Mouse (Mus musculus) 3134 (cell line): ENCODE data around the gene Rab44.
"Not testable (repeated sequence)": the region's sequence is repeated elsewhere in the genome, so short reads cannot be mapped to it uniquely, and the experiment has no call there.

ENCODE experiments used
- DNase-seq: peaks from one replicate; pipeline ENCODE4 v3.0.0-alpha.2; 2011; ENCODE audit warnings: low spot score; ENCODE audit not compliant: insufficient read length; ENCODE audit errors: extremely low read depth

Rab44 gene

DNA sequence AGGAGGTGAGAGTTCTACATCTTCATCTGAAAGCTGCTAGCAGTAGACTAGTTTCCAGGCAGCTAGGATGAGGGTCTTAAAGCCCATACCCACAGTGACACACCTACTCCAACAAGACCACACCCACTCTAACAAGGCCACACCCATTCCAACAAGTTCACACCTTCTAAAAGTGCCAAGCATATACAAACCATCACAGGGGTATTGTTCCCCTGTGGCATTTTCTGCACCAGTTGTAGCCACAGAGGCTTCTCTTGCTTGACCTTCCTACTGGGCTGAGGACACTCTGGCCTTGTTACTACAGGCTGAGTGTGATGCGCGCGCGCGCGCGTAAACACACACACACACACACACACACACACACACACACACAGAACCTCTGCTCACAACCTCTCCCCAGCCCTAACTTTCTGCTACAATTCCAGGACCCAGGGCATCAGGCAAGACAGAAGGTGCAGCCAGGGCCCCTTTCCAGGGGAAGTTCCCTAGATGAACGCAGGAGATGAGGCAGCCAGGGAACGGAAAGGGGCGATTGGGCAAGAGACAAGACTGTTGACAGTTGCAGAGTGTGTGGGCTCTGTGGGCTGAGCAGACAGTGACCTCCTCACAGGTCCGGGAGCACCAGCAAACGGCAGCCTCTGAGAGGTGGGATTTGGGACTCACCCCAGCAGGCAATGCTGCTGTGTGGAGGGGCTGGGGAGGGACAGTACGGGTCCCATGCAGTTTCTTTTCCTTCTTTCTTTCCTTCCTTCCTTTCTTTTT, at the start of gene Rab44:
TSS of gene Rab44 (plus strand) at position 555 of the 762 bp plus-strand sequence.
- DNase-seq: no peak

- no peak for DNase-seq
Measured at GRCm38 (mm10) chr17:29065245-29065940, 48.6 kb upstream of the Rab44 start.

DNA sequence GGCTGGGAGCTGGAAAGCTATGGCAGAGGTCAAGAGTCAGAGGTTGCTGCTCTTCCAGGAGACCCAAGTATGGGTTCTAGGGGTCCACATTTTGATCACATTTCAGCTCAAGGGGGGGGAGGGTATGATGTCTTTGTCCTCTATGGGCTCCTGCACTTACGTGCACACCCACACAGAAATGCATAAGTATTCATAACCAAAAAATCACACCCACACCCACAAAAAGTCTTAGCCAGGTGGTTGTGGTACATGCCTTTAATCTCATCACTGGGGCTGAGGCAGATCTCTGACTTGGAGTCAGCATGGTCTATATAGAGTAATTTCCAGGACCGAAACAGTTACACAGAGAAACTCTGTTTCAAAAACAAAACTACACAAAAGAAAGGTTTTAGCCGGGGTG, 48.0 kb upstream of the Rab44 start:
- no peak for DNase-seq

GRCm38 (mm10) chr17:29067416-29067815, 46.5 kb upstream of the Rab44 start:
- DNase-seq: not testable (repeated sequence)

DNA sequence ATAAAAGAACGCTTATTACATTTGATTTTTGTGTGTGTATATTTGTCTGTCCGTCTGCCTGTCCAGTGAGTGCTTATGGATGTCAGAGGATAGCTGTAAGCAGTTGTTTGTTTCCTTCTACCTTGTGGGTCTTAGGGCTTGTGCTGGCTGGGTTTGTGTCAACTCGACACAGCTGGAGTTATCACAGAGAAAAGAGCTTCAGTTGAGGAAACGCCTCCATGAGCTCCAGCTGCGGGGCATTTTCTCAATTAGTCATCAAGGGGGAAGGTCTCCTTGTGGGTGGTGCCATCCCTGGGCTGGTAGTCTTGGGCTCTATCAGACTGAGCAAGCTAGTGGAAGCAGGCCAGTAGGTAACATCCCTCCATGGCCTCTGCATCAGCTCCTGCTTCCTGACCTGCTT, 46.1 kb upstream of the Rab44 start:
- DNase-seq: no peak

DNA sequence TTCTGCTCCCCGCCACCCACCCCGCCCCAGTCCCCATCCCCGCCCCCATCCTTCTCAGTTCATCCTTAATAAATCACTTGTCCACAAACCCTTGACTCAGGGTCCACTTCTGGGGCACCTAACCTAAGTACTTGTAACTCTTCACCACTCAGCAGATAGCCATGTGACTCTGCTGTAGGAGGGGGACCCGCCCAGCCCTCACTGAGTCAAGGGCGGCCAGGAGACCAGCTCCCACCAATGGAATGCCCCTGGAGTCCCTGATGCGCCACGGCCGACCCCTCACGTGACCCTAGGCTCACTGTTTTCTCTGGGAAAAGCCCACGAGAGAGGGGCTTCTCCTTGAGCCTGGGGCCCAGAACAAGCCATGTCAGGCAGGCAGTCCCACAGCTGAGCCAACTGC, 44.9 kb upstream of the Rab44 start:
- DNase-seq: no peak

DNA sequence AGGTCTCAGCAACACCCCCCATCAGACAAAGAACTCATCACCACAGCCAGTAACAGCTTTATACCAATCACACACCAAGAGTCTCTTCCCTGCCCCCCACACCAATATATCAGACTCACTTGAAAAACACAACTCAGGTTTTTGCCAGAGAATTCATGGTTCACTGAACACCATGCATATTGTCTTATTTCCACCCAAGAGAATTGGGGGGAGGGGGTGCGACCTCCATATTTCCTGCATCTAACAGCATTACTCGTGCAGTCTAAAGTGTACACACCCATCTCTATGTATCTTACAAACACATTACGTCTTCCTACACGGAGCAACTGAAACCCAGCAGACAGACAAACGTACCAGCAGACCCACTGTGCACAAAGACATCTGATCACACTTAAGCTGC, 42.1 kb upstream of the Rab44 start:
- no peak for DNase-seq

DNA sequence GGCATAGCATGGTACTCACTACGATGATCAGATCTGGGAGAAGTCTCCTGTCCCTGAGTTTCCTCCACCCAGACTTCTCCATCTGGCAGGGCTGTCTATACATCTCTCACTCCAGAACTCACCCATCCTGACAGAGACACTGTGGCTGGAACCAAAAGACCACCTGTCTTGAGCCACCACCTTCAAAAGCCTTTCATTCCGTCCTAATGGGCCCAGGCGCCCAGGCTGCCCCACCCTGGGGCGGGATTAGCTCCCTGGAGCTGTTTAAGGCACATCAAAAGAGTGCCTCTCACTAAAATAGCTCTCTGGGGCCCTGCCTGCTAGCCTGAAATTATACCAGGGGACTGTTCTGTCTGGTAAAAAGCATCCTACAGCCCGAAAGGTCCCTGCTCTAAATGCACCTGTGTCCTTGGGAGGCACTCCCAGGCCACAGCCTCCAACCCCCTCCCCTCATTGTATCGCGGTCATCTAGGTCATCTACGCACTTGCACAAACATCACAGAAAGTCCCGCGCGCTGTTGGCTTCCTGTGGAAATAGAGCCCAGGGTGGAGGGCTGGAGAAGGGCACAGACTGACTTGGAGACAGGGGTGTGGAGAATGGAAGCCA, 41.1 kb upstream of the Rab44 start:
- no peak for DNase-seq

DNA sequence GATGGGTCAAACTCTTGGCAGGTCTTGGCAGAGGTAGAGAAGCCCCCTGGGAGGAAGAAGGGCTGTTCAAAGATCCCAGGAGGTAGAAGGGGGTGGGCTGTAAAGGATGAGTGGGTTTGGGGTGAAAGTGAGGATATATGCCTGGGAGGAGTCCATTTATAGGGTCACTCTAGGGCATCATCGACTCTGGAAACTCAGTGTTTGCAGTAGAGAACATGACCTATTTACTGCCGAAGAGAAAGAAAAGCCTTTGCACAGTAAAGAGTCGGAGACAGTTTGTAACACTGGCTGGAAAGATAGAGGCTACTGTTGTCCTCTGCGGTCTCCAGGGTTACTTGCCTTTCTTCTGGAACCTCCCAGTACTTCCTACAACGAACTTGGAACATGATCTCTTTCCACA, 40.6 kb upstream of the Rab44 start:
- no peak for DNase-seq

GRCm38 (mm10) chr17:29074085-29074484, 39.9 kb upstream of the Rab44 start:
- DNase-seq: no peak

DNA sequence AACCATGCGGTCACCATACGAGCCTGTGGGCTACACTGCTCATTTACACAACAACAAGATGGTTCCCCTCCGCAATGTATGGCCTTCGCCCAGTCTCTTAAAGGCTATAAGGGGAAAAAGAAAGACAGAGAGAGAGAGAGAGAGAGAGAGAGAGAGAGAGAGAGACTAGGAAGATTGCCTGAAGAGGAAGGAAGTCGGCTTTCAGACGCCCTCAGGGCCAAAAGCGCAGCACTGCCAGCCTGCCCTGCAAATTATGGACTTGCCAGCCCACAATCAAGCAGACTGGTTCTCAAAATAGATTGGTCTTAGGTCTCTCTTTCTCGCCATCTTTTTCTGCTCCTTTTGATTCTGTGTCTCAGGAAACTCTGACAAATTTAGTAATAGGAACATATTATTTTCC, 37.7 kb upstream of the Rab44 start:
- DNase-seq: no peak

DNA sequence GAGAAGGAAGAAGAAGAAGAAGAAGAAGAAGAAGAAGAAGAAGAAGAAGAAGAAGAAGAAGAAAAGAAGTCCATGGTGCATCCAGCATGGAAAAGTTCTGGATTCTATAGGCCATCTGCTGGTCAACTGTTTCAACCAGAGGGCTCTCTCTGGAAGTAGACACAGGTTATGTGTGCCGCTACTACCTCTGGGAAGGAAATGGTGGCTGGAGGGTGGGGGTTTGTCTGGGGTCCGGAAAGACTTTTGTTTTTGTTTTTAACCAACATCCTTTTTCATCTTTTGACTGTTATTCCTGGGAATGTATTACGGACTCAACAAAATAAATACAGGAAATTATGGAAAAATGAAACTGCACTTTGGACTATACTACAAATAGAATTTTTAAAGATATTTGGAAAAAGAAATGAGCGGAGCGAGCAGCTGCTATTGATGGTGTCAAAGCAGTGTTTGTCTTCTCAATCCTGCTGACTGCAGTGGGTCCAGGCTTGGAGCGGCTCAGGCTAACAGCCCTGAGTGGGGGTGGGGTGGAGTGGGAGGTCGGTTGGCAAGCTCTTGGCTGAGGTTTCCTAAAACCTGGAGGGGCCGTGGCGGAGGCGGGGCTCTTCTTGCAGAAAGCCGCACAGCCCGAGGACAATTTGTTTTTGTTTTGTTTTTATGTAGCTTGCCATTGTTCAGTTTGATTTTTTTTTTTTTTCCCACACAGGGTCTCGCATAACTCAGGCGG, 36.0 kb upstream of the Rab44 start:
- DNase-seq: peak; percentile 72

DNA sequence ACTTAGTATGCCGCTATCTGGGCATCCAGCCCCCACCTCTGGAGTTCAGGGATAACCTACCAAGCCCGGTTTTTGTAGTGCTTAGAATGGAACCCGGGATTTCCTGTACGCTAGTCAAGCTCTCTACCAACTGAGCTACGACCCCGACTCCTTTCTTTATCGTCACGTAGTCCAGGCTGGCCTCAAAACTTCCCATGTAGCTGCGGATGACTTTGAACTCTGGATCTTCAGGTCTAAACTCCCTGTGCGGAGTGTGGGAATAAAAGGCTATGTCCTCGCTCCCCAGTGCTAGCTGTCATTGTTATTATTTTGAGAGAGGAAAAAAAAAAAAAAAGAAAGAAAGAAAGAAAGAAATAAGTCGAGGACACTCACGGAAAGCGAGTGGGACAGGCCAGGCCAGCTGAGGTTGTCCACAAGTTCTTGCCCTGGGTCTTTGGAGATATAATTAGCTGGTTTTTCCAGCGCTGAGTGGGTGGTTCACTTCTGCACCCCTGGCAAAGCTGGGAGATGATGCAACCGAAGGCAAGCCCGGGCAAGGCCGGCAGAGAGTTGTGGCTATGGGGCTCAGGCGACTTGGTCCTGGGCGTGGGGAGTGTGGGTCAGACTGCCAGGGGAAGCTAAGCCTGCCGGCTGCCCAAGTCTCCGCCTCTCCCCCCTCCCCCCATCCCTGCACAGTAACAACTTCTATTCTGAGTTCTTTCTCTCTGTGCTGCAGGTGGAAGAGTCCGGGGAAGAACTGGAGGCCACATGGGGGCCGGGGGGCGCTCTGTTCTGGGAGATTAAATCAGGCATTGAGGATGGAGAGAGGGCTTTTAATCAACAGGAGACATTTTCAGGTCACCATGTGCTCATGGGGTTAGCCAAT, 35.2 kb upstream of the Rab44 start:
- DNase-seq: peak; percentile 92

- DNase-seq: no peak
Measured at GRCm38 (mm10) chr17:29080758-29081617, 33.0 kb upstream of the Rab44 start.

DNA sequence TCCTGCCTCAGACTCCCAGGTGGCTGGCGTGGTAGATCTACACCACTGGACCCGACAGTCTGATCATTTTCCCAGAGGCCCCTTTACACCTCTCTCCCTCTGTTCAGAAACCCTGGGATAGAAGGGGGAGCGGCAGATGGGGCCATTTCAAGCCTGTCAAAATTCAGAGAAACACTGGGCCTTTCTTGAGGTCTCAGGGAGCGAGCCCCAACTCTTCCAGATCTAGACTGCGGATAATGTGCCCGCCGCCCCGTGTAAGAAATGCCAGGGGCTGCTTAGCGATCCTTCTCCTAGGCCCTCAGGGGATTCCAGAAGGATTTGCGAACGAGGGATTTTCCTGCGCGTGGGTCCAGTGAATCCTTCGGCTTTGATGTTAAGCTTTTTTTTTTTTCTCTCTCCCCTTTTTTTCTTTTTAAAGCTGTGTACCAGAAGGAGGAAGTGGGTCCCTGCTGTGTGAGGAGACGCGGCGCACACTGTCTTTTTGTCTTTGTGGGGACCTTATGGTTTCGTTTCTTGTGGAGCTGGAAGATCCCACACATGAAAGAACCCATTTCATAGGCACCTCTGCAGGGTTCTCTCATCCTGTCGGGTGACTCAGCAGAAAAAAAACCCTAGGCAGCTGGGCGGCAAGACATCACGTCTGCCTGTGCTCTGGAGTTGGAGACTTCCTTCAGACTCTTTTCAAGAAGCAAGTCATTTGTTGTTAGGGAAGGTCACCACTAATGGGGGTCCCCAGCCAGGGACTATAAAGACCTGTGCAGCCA, 32.1 kb upstream of the Rab44 start:
- no peak for DNase-seq

DNA sequence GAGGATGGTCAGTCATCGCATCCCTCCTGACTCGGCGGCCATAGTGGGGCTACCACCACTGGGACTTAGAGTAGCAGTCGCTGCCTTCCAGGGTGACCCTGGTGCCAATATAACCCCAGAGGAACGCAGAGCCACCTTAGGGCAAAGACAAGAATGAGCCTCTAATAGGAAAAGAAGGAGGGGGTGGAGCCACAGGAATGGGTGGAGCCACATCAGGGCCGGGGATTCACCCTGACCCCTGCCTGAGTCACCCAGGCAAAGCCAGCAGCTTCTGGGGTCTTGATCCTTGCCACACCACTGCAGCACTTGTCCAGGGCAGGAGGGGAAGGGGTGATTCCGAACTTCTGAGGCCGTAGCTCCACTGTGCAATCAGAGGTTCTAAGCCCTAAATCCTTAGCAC, 30.4 kb upstream of the Rab44 start:
- no peak for DNase-seq

GRCm38 (mm10) chr17:29084656-29085055, 29.3 kb upstream of the Rab44 start:
- no peak for DNase-seq

- no peak for DNase-seq
Measured at GRCm38 (mm10) chr17:29085266-29085665, 28.7 kb upstream of the Rab44 start.

DNA sequence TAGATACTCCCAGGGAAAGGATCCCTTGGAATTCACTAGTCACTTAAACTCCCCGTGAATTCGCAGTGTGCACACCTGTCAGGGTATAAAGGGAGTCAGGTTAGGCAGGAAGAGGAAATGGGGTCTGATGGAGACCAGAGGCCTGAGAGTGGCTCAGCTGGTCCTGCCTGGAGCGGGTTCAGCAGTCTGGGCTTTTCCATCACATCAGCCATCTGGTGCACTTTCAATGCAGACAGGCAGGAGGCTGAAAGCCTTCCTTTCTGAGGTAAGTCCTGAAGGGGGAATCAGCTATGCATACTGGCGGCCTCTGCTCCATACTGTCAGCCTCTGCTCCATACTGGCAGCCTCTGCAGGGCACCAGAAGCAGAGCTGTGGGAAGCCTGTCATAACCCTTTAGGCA, 27.0 kb upstream of the Rab44 start:
- DNase-seq: no peak
